In the genomic region with DNA sequence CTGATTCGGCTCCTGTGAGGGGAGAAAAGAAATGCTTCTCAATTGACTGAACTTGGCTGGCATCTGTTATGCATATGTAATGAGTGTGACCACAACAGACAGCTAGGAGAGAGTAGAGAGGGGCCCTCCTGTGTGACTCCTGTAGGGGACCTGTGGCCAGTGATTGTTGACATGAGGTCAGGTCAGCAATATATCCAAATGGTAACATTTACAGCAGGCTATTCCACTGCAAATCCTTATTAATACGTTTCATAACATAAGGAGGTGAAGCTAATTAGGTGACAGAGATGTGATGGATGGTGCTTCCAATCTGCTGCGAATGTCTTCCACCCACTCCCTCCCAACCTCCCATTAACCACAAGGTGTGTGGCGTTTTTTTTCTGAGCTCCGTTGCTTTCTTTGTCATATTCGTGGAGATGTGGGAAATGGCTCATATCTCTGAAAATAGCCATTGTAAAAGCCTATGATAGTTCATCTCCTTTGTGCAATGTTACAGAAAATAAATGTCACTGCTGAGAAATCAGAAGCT, we compare ENCODE assay signal across 17 mouse cellular contexts.
A peak's percentile ranks its signal among the peaks of the same experiment; 100 is the strongest.
DNase-seq lines count a peak whose midpoint lies in the region; ATAC-seq and TF ChIP-seq lines count a peak whose summit lies in the region.
"Had no signal": no experiment of that assay in that cellular context is flagged by ENCODE, and none has a peak within 500 bp of the region (broad histone marks: within the 10 kb centered on the region; RNA-seq: fewer than 3 reads in every experiment).

No protein-coding gene starts in this region.

- DNase-seq in brain, embryonic 14.5 days (ENCODE audit: low read depth): peak; percentile 51
- DNase-seq in kidney, postnatal 25 days: no peak
- DNase-seq: adrenal gland, adult 2 months; cerebellum, adult 9-10 months; heart, postnatal 14 days; right cerebral cortex, postnatal 25 days; thymus, adult 2 months had no signal

- ATAC-seq in midbrain, embryonic 13.5 days: 0 out of 2 replicates have a peak, but pooled peaks have one; percentile 43
- ATAC-seq in midbrain, embryonic 16.5 days: no peak
- ATAC-seq in hindbrain, embryonic 12.5 days (ENCODE audit: low FRiP score): peak; percentile 82
- peak; percentile 49; the same call in 1 of the 2 replicates for ATAC-seq in neural tube, embryonic 14.5 days (ENCODE audit: low read depth)
- ATAC-seq in intestine, embryonic 15.5 days: no peak
- ATAC-seq: midbrain, embryonic 15.5 days had no signal

- TF ChIP-seq CTCF in brain, embryonic 14.5 days (IDR thresholded peaks at IDR 0.05; ENCODE audit: borderline replicate concordance, extremely low read depth, insufficient read depth, insufficient read length): no peak

- 62% methylated on average over 6 of the region's 6 CpGs for WGBS in midbrain, embryonic 13.5 days
- 58% methylated on average over 6 of the region's 6 CpGs for WGBS in midbrain, embryonic 16.5 days
- WGBS in hindbrain, embryonic 12.5 days: 33% methylated on average over 6 of the region's 6 CpGs
- WGBS in neural tube, embryonic 14.5 days: 36% methylated on average over 6 of the region's 6 CpGs
- 54% methylated on average over 6 of the region's 6 CpGs for WGBS in intestine, embryonic 15.5 days

- H3K36me3 ChIP-seq in midbrain, embryonic 13.5 days: no peaks in the 10 kb centered on the region
- H3K36me3 ChIP-seq in midbrain, embryonic 16.5 days (ENCODE audit: control insufficient read depth, insufficient read depth, low read length): no peaks in the 10 kb centered on the region
- no peaks in the 10 kb centered on the region for H3K36me3 ChIP-seq in hindbrain, embryonic 12.5 days
- H3K36me3 ChIP-seq in neural tube, embryonic 14.5 days (ENCODE audit: control insufficient read depth, insufficient read depth, low read length): no peaks in the 10 kb centered on the region
- no peaks in the 10 kb centered on the region for H3K36me3 ChIP-seq in intestine, embryonic 15.5 days
- H3K36me3 ChIP-seq: heart, embryonic 12.5 days; limb, embryonic 15.5 days; liver, embryonic 15.5 days; midbrain, embryonic 15.5 days; stomach, embryonic 15.5 days had no signal

- H3K4me3 ChIP-seq in midbrain, embryonic 13.5 days (replicated peaks): no peak overlapping the region
- H3K4me3 ChIP-seq in midbrain, embryonic 16.5 days (ENCODE audit: low read depth, low read length): no peak overlapping the region
- no peak overlapping the region for H3K4me3 ChIP-seq in hindbrain, embryonic 12.5 days
- no peak overlapping the region for H3K4me3 ChIP-seq in neural tube, embryonic 14.5 days (ENCODE audit: low read depth, low read length)
- no peak overlapping the region for H3K4me3 ChIP-seq in intestine, embryonic 15.5 days (replicated peaks)
- H3K4me3 ChIP-seq: heart, embryonic 12.5 days; limb, embryonic 15.5 days; liver, embryonic 15.5 days; midbrain, embryonic 15.5 days; stomach, embryonic 15.5 days had no signal

- H3K9me3 ChIP-seq in midbrain, embryonic 13.5 days: no peaks in the 10 kb centered on the region
- no peaks in the 10 kb centered on the region for H3K9me3 ChIP-seq in midbrain, embryonic 16.5 days (replicated peaks; ENCODE audit: control insufficient read depth, low read length, poor library complexity, severe bottlenecking)
- H3K9me3 ChIP-seq in hindbrain, embryonic 12.5 days (replicated peaks): no peaks in the 10 kb centered on the region
- no peaks in the 10 kb centered on the region for H3K9me3 ChIP-seq in neural tube, embryonic 14.5 days (ENCODE audit: control insufficient read depth, low read length)
- no peaks in the 10 kb centered on the region for H3K9me3 ChIP-seq in intestine, embryonic 15.5 days
- H3K9me3 ChIP-seq: heart, embryonic 12.5 days; limb, embryonic 15.5 days; liver, embryonic 15.5 days; midbrain, embryonic 15.5 days; stomach, embryonic 15.5 days had no signal

- no peak overlapping the region for H3K4me2 ChIP-seq in midbrain, embryonic 13.5 days (replicated peaks)
- no peak overlapping the region for H3K4me2 ChIP-seq in midbrain, embryonic 16.5 days (ENCODE audit: low read length)
- no peak overlapping the region for H3K4me2 ChIP-seq in hindbrain, embryonic 12.5 days (replicated peaks)
- H3K4me2 ChIP-seq in neural tube, embryonic 14.5 days (ENCODE audit: low read depth, low read length): no peak overlapping the region
- no peak overlapping the region for H3K4me2 ChIP-seq in intestine, embryonic 15.5 days (replicated peaks)
- H3K4me2 ChIP-seq: heart, embryonic 12.5 days; limb, embryonic 15.5 days; liver, embryonic 15.5 days; midbrain, embryonic 15.5 days; stomach, embryonic 15.5 days had no signal

- H3K4me1 ChIP-seq in midbrain, embryonic 13.5 days (replicated peaks): peaks cover 18% of the 10 kb centered on the region; the same call in 1 of the 2 replicates
- H3K4me1 ChIP-seq in midbrain, embryonic 16.5 days (ENCODE audit: control insufficient read depth, insufficient read depth, low read length): 0 out of 2 replicates have a peak, but pooled peaks cover 5% of the 10 kb centered on the region
- H3K4me1 ChIP-seq in hindbrain, embryonic 12.5 days: peaks cover 18% of the 10 kb centered on the region
- H3K4me1 ChIP-seq in neural tube, embryonic 14.5 days (ENCODE audit: control insufficient read depth, insufficient read depth, low read length): 0 out of 2 replicates have a peak, but pooled peaks cover 4% of the 10 kb centered on the region
- no peaks in the 10 kb centered on the region for H3K4me1 ChIP-seq in intestine, embryonic 15.5 days (replicated peaks)
- H3K4me1 ChIP-seq: limb, embryonic 15.5 days; liver, embryonic 15.5 days; stomach, embryonic 15.5 days had no signal

- H3K27me3 ChIP-seq in midbrain, embryonic 13.5 days: no peaks in the 10 kb centered on the region
- H3K27me3 ChIP-seq in midbrain, embryonic 16.5 days (ENCODE audit: control insufficient read depth, insufficient read depth, low read depth, low read length): no peaks in the 10 kb centered on the region
- no peaks in the 10 kb centered on the region for H3K27me3 ChIP-seq in hindbrain, embryonic 12.5 days
- no peaks in the 10 kb centered on the region for H3K27me3 ChIP-seq in neural tube, embryonic 14.5 days (ENCODE audit: control insufficient read depth, insufficient read depth, low read length)
- H3K27me3 ChIP-seq in intestine, embryonic 15.5 days (replicated peaks): no peaks in the 10 kb centered on the region
- H3K27me3 ChIP-seq: heart, embryonic 12.5 days; limb, embryonic 15.5 days; liver, embryonic 15.5 days; stomach, embryonic 15.5 days had no signal

- H3K9ac ChIP-seq in midbrain, embryonic 13.5 days (replicated peaks): no peak overlapping the region
- H3K9ac ChIP-seq in midbrain, embryonic 16.5 days (ENCODE audit: low read depth, low read length): no peak overlapping the region
- no peak overlapping the region for H3K9ac ChIP-seq in hindbrain, embryonic 12.5 days
- no peak overlapping the region for H3K9ac ChIP-seq in neural tube, embryonic 14.5 days (replicated peaks; ENCODE audit: low read depth, low read length)
- no peak overlapping the region for H3K9ac ChIP-seq in intestine, embryonic 15.5 days
- H3K9ac ChIP-seq: heart, embryonic 12.5 days; limb, embryonic 15.5 days; liver, embryonic 15.5 days; midbrain, embryonic 15.5 days; stomach, embryonic 15.5 days had no signal

- no peak for TF ChIP-seq POLR2A in brain, embryonic 14.5 days (IDR thresholded peaks at IDR 0.05; ENCODE audit: borderline replicate concordance, extremely low read depth, insufficient read depth, insufficient read length, poor library complexity, severe bottlenecking)

- no peak overlapping the region; the same call in 1 of the 2 replicates for H3K27ac ChIP-seq in midbrain, embryonic 13.5 days
- H3K27ac ChIP-seq in midbrain, embryonic 16.5 days (ENCODE audit: low read length): no peak overlapping the region
- H3K27ac ChIP-seq in hindbrain, embryonic 12.5 days: peak overlapping the region; percentile 57
- H3K27ac ChIP-seq in neural tube, embryonic 14.5 days (ENCODE audit: low read depth, low read length): no peak overlapping the region
- H3K27ac ChIP-seq in intestine, embryonic 15.5 days: no peak overlapping the region
- H3K27ac ChIP-seq: limb, embryonic 15.5 days; liver, embryonic 15.5 days; midbrain, embryonic 15.5 days; stomach, embryonic 15.5 days had no signal

Comparison
In these comparisons a context has a peak if more than half of its experiments do, and no peak if none do; other contexts are left out.
1. ATAC-seq: peak in midbrain, embryonic 13.5 days (single experiment), hindbrain, embryonic 12.5 days (single experiment) and neural tube, embryonic 14.5 days (single experiment); none in midbrain, embryonic 16.5 days (single experiment) and intestine, embryonic 15.5 days (single experiment).